Mouse (Mus musculus): Measurements from ENCODE around the gene Dennd2c.
A peak's percentile ranks its signal among the peaks of the same experiment; 100 is the strongest.

The Dennd2c gene

DNA sequence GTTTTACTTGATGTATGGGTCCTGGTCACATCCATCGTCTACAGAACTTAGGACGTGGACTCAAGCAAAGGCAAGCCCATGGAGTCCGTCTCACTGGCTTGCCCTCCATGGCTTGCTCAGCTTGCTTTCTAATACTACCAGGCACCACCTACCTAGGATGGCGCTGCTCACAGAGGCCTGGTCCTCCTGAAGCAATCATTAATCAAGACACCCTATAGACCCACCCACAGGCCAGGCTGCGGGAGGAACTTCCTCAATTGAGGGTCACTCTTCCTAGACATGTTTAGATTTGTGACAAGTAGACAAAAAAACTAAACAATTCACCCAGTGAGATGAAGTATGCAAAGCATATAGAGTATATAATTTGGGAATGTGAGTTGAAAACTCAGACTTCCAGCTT, 9.8 kb downstream of the Dennd2c start:
- DNase-seq (ENCODE audit: low spot score in 2 of 2) = no peak

DNA sequence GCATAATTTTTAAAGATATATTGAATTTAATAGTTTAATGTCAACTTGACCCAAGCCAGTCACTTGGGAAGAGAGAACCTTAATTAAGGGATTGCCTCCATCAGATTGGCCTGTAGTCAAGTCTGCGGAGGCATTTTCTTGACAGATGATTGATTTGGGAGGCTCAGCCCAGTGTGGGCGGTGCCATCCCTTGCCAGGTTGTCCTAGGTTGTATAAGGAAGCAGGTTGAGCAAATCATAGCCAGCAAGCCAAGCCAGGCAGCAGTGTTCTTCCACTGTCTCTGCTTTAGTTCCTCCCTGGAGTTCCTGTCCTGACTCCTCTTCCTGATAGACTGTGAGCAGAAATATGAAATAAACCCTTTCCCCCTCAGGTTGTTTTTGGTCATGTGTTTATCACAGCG, 21.2 kb downstream of the Dennd2c start:
- no peak for DNase-seq (ENCODE audit: low spot score in 2 of 2)

DNA sequence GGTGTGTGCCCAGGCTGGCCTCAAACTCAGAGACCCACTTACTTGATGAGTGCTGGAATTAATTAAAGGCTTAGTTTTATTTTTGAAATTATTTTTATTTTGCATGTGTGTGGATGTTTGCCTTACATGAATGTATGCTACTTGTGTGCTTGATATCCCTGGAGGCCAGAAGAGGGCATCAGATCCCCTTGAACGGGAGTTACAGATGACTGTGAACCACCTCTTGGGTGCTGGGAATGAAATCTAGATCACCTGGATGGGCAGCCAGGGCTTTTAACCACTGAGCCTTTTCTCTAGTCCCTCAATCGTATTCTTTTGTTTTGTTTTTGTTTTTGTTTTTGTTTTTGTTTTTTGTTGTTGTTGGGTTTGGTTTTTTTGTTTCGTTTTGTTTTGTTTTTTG, 23.7 kb downstream of the Dennd2c start:
- DNase-seq (ENCODE audit: low spot score in 2 of 2) = no peak

DNA sequence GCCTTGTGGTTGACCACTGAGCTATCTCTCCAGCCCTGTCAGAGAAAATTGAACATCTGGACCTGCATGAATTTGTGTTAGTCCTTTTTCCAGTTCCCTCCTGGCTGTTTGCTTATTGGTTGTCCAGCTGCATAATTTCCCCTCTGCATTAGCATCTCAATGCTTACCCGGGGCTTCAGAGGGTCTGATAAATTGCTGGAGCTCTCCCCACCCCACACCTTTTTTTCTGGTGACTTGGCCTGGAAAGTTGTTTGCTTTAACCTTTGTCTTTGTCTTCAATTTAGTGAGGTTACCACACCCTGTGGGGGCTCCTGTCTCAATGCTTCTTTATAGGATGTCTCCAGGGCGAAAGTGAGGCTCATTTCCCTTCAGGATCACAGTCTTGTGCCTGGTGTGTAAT, 24.8 kb downstream of the Dennd2c start:
- no peak for DNase-seq (ENCODE audit: low spot score in 2 of 2)

DNA sequence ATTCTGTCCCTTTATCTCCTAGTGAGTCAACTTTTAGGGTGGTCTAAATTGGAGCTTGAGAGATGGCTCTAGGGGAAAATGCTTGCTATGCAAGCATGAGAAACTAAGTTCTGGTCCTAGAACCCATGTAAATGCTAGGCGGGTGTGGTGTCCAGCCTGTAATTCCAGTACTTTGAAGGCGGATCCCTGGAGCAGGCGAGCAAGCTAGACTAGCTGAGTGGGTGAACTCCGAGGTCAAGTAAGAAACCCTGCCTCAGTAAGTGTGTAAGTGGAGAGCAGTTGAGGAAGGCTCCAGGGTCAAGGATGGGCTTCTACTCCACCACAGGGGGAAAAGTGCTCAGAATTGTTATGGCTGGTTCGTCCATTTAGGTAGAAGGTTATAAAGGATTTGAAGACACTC, 25.3 kb downstream of the Dennd2c start:
- DNase-seq (ENCODE audit: low spot score in 2 of 2) = no peak

DNA sequence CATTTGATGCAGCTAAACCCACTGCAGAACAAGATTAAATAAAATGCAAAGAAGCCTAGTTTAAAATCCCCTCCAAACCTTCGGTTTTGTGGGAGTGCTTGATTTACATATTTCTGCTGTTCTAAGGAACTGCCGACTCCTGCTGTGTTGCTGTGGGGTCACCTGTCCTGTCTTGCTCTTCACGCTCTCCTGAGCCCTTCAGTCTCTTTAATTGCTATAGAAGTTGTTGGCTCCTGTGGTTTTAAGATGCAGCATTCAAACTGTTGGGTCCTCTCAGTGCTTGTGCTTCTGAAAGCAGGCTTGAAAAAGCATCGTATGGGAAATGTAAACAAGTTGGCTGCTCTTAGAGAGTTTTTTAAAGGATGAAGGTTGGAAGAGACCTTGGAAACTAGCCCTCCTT, 25.8 kb downstream of the Dennd2c start:
- no peak for DNase-seq (ENCODE audit: low spot score in 2 of 2)

DNA sequence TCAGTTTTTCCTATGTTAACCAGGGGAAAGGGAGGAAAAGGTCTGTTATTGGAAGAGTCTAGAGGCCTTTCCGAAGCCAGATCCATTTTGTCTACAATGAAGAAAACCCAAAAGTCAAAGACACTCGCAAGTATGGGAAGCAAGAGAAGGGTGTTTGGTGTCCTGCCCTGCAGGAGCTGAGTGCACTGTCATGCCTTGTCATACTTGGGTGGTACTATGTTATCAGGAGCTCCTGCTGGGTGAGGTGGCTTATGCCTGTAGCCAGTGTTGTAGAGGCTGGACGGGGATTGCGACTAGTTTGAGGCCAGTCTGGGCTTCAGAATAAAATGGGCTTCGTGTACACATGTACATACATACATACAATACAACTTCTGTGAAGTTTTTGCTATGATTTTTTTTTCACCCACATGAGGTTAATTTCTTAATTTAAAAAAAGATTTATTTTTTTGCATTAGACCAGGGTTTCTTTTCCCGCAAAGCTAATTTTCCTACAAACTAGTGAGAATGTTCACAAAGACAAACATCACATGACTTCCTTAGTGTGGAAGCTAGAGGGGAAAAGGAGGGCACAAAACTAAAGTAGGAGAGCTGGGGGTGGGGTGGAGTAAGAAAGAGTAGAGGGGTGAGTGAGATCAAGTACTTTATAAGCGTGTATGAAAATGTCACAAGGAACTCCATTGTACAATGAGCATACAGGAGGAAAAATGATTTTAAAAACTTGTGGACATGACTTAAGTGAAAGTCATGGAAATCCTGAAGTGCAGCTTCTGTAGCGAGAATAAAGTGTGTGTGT, 27.2 kb downstream of the Dennd2c start:
- no peak for DNase-seq (ENCODE audit: low spot score in 2 of 2)

DNA sequence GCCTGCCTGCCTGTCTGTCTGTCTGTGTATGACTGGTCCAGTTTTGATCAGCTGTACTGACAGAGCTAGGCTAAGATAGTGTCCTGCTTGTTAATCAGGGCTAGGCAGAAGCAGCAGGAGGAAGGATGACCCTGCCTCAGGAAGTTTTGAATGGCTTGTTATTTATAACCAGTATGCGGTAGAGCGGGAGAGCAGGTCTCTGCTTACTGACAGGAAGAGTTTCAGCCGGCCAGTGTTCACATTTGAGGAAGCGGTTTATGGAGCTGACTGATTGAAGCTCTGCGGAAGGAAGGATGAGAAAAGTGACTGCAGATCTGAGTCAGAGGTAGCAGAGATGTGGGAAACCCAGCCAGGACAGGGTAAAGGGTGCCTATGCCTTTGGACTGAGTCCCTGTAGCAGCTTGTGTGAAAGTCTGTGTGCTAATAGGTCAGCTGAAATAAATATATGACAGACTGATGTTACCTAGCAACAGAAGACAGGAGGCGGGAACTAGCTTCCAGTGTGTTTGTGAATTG, 27.9 kb downstream of the Dennd2c start:
- no peak for DNase-seq (ENCODE audit: low spot score in 2 of 2)

DNA sequence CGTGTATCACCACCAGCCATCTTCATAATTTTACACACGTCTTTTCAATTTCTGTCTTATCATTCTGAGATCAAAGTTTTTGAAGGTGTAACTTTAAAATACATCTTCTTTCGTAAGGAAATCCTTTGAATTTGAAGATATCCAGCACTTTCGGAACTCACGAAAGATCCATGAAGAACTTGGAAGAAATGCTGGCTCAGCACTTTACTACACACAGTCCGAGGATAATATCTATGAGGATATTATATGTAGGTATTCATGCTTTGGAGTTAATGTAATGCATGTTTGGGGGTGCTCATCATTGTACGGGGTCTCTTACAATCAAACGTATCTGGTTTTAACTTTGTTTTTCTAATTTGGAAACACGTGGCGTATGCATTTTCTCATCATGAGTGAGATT, 30.7 kb downstream of the Dennd2c start:
- DNase-seq (ENCODE audit: low spot score in 2 of 2) = no peak

DNA sequence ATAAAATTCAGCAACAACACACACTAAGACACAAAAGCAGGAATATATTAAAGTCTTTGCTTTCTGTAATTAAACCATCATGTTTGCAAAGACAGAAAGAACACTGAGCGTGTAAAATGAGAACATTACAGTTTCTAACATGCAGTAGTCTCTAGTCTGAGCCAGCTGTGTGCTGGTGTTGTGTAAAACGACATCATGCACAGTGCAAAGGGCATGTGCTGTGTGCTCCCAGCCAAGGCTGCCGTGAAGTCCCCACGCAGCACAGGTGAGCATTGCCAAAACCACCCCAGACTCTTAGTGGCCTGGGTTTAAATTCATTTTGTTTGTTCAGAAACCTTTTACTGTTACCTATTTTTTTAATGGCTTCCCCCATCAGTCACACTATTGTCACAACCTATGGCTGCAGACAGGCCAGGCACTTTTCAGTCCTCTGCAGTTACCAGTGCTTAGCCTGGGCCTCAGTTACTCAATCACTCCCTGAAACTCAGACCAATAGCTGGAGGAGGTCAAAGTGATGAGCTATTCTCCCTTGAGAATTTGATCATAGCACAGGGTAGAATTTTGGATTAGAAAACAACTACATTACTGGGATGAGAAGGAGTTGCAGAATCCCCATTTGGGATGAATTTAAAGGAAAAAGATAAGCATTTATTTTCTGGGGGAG, 34.1 kb downstream of the Dennd2c start:
- no peak for DNase-seq (ENCODE audit: low spot score in 2 of 2)

DNA sequence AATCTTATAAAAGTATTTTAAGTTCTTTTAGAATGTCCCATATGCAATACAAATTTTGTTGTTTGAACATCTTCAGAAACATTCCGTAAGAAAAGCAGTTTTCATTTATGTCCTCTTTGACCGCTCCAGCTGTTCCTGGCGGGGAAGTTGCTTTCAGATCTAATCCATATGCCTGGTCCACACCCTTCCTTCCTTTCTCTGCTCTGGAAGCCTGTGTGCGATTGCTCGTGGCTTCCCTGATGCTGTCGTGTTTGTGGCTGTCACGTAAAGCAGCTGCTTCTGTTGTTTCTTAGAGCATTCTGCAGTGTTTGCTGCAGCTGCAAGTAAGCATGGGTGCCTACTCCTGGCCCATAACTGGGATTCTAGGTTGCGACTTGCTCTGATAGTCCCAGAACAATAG, 36.6 kb downstream of the Dennd2c start:
- DNase-seq (ENCODE audit: low spot score in 2 of 2) = no peak

DNA sequence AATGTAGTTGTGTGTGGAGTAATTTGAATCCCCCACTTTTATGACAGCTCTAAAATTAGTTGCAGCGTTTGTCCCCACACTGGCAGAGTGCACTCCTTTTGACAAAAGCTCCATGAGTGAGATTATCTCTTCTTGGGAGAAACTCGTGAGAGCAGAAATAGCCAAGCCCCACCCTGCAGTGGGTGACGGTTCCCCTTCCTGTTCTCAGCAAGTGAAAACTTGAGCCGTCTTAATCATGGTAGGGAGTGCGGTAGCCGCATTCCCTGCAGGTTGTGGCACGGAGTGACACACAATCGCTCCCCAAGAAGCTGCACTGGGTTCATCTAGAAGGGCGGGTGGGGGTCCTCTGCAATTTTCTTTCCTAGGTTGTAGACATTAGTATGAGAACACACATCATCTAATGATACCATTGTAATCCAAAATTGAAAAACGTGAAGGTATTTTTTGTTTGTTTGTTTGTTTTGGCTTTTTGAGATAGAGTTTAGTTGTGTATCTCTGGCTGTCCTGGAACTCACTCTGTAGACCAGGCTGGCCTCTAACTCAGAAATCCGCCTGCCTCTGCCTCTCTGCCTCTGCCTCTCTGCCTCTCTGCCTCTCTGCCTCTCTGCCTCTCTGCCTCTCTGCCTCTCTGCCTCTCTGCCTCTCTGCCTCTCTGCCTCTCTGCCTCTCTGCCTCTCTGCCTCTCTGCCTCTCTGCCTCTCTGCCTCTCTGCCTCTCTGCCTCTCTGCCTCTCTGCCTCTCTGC, 37.9 kb downstream of the Dennd2c start:
- DNase-seq (ENCODE audit: low spot score in 2 of 2) = peak in 1 of 2 experiments; percentile 29

DNA sequence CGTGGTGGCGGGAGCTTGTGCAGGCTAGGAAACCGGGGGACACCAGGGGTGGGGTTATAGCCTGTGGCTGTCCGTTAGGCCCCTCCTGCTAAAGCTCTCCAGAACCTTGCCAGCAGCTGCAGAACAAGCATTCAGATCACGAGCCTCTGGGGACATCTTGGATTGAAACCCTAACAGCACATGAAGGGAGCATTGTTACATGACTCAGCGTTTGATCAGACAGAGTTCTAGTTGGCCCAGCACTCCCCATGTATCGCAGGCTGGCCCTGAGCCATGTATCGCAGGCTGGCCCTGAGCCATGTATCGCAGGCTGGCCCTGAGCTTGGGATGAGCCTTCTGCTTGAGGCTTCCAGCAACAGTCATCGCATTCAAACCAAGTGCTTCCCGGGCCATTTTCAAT, 38.9 kb downstream of the Dennd2c start:
- DNase-seq (ENCODE audit: low spot score in 2 of 2) = no peak

DNA sequence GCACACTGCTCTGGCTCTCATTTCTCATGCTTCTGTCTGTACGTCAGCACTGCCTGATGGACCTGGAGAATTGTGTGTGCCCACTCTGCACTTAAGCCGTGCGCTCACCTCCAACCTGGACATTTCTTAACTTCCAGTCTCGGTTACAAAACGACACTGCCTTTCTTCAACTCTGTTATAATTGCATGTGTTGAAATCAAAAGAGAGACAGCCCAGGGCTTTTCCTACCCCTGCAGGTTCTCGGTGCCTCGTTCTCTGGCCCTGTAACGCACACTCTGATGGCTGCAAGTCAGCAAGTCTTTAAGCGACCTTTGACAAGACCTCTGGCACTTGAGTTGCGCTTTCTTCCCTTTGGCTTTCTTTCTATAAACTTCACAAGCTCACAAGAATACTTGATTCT, 40.0 kb downstream of the Dennd2c start:
- DNase-seq (ENCODE audit: low spot score in 2 of 2) = no peak

DNA sequence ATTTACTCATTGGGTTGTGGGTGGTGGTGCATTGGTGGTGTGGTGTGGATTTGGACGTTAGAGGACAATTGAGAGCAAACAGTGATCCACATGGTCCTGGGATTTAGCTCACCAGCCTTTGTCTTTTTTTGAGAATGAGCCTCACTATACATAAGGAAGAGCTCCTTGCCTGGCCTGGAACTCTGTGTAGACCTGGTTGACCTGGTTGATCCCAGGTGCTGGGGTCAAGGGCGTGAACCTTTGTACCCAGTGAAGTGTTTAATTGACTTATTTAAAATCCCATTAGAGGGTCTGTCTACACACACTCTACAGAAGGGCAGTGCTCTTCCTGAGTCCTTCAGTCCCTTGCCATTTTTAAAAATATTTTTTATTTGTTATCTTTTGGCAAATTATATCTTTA, 42.9 kb downstream of the Dennd2c start:
- no peak for DNase-seq (ENCODE audit: low spot score in 2 of 2)

DNA sequence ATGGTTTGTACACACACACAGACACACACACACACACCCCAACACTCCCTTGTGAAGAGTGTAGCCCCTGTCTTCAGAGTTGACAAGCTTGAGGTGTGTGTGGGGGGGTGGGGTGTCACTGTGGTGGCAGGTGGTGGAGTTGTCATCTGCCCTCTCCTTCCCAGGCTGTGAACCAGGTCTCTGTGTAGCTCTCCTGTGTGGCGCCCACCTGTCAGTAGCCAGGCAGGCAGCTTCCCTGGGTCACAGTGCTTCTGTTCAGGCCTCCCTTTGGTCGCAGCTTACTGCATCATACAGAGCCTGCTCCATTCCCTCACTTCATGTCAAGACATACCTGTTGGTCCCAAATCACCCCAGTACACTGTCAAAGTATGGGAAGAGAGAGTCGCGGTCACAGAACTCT, 43.4 kb downstream of the Dennd2c start:
- no peak for DNase-seq (ENCODE audit: low spot score in 2 of 2)

DNA sequence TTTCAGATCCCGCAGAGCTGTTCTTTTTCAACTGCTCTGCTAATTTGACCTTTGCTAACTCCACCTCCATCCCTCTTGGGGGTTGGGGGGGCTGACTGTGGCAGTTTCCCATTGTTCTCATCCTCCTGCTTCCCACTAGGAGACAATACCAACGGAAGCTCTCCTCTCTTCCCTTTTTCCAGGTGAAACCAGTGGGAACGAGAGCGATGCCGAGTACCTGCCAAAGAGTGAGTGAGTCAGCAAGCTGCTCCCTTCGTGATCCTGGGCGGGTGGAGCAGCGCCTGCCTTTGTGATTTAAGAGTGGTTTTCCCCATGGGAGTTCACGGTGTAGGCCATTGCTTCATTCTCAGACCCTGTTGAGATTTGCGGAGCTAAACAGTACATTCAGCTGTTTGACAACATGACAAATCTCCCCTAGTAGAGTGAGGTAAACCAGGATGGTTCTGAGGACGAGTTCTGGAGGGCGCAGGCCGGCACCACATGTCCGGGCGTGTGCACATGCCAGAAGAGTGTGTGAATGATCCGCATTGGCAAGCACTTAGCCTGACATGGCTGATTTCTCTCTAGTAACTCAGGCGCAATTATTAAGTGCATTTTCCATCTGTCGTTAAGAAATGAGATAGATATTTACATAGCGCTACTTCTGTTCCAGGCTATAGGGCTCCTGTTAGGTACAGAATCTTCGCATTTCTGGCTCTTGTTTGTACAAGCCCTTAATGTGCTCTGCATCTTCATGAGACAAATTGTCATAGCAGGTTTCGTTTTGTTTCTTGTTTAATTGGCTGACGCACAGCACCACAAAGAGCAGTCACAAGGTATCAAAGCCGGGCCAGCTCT, 44.1 kb downstream of the Dennd2c start:
- DNase-seq (ENCODE audit: low spot score in 2 of 2) = no peak

DNA sequence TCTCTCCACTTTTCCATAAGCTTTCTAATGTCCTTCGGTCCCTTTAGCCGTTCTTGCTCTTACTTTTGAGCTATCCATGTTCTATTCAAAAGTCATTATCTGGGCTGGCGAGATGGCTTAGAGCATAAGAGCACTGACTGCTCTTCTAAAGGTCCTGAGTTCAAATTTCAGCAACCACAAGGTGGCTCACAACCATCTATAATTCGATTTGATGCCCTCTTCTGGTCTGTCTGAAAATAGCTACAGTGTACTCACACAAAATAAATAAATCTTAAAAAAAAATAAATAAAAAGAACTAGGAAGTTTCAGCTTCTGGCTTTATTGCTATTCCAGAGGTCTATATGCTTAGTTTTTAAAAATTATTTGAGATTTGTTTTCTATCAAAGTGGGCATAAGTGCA, 45.4 kb downstream of the Dennd2c start:
- no peak for DNase-seq (ENCODE audit: low spot score in 2 of 2)

DNA sequence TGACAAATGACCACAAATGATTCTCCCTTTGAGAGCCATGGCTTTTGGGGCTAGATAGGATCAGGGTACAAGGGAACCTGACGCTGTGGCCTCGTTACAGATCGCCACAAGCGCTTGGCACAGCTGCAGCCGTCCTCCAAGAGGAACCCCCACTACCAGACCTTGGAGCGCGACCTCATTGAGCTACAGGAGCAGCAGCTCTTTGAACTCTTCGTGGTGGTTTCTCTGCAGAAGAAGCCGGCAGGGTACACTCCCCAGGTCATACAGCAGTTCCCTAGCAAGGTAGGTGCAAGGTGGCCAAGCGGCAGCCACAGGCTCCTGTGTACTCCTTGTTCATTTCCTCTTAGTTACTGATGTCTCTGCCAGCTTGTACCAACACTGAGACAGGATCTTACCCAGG, 46.5 kb downstream of the Dennd2c start:
- DNase-seq (ENCODE audit: low spot score in 2 of 2) = no peak

DNA sequence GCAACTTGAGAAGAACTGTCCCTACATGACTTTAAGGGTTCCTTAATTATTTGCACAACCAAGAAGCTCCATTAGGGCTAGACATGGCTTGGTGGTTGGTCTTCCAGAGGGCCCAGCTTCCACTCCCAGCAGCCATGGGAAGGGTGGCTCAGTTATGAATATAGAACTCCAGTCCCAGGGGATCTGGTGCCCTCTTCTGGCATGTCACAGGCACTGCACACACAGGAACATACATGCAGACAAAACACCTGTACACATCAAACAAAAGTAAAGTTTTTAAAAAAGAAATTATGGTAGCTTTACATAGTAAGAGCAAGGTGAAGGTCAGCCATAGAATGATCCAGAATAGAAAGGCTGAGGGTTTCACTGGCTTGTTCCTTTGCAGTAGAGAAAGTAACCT, 51.4 kb downstream of the Dennd2c start:
- DNase-seq (ENCODE audit: low spot score in 2 of 2) = no peak

DNA sequence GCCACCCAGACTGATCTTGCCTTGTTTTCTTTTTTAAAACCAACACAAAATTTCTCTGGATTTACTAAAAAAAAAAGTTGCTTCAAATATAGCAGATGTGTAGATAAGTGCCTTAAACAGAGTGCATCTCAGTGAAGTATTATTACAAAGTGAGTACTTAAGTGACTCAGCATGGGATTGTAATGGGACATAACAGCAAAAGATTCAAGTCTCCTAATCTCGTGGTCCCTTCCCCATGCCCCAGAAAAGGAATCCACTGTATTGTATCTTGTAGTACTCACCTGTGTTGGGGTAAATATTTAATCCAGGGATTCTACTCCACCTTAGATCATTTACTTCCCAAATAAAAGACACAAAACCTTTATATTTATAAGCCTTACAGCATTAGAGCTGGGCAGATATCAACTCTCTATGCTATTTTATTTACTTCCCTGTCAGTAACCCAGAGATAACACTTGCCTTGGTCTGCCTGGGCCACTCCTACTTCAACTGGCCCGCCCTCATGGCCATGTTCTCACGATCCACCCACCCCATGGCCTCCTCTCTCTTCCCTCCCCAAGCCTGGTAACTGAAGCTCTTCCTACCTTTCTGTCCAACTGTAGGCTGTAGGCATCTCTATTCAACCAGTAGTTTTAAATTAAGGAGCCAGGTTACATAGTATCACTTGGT, 57.0 kb downstream of the Dennd2c start:
- DNase-seq (ENCODE audit: low spot score in 2 of 2) = no peak
